ENCODE assay signal across 26 mouse cellular contexts in the genomic region with DNA sequence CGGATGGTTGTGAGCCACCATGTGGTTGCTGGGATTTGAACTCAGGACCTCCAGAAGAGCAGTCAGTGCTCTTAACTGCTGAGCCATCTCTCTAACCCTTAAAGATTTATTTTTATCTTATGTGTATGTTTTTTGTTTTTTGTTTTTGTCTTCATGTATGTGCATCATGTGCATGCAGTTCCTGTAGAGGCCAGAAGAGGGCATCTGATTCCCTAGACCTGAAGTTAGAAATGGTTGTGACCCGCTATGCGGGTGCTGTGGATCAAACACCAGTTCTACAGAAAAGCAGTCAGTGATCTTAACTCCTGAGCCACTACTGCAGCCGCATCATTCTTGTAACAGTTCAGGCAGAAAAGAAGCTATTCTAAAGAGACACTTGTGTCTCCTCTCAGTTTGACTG.
DNase-seq lines count a peak whose midpoint lies in the region; ATAC-seq and TF ChIP-seq lines count a peak whose summit lies in the region.
"Had no signal": no experiment of that assay in that cellular context is flagged by ENCODE, and none has a peak within 500 bp of the region (broad histone marks: within the 10 kb centered on the region; RNA-seq: fewer than 3 reads in every experiment).

No protein-coding gene starts in this region.

- no peak overlapping the region for H3K4me2 ChIP-seq in lung, postnatal 0 days (replicated peaks; ENCODE audit: low read depth, low read length)
- H3K4me2 ChIP-seq in stomach, postnatal 0 days (replicated peaks; ENCODE audit: low read depth): no peak overlapping the region
- no peak overlapping the region for H3K4me2 ChIP-seq in intestine, embryonic 15.5 days (replicated peaks)
- H3K4me2 ChIP-seq: embryonic facial prominence, embryonic 12.5 days; heart, embryonic 15.5 days; hindbrain, embryonic 12.5 days; kidney, embryonic 15.5 days; liver, embryonic 15.5 days; neural tube, embryonic 13.5 days had no signal

- no peak overlapping the region for H3K9ac ChIP-seq in lung, postnatal 0 days (replicated peaks; ENCODE audit: low read depth)
- no peak overlapping the region for H3K9ac ChIP-seq in ES-E14 (ENCODE audit: insufficient read depth, low read depth, low read length, poor library complexity, severe bottlenecking)
- H3K9ac ChIP-seq in stomach, postnatal 0 days (ENCODE audit: low read length): no peak overlapping the region
- no peak overlapping the region for H3K9ac ChIP-seq in intestine, embryonic 15.5 days
- H3K9ac ChIP-seq: embryonic facial prominence, embryonic 12.5 days; heart, embryonic 15.5 days; hindbrain, embryonic 12.5 days; kidney, embryonic 15.5 days; liver, embryonic 15.5 days; neural tube, embryonic 13.5 days had no signal

- TF ChIP-seq CTCF in layer of hippocampus, adult 2 months (conservative IDR thresholded peaks at IDR 0.05): peak; percentile 35
- TF ChIP-seq CTCF in lung, postnatal 0 days (IDR thresholded peaks at IDR 0.05): 0 out of 2 replicates have a peak, but pooled peaks have one; percentile 11
- TF ChIP-seq CTCF in stomach, postnatal 0 days (IDR thresholded peaks at IDR 0.05; ENCODE audit: low read depth): peak; percentile 31

- no peak overlapping the region for H3K4me3 ChIP-seq in layer of hippocampus, adult 2 months
- H3K4me3 ChIP-seq in lung, postnatal 0 days (ENCODE audit: low read depth, low read length): no peak overlapping the region
- no peak overlapping the region for H3K4me3 ChIP-seq in ES-E14 (ENCODE audit: insufficient read depth in 1 of 2, low read depth in 1 of 2, low read length in 2 of 2, poor library complexity in 1 of 2, severe bottlenecking in 1 of 2)
- H3K4me3 ChIP-seq in stomach, postnatal 0 days (ENCODE audit: low read depth, low read length): no peak overlapping the region
- H3K4me3 ChIP-seq in intestine, embryonic 15.5 days (replicated peaks): no peak overlapping the region
- H3K4me3 ChIP-seq: embryonic facial prominence, embryonic 12.5 days; heart, embryonic 10.5 days; heart, embryonic 15.5 days; hindbrain, embryonic 12.5 days; kidney, embryonic 15.5 days; liver, embryonic 15.5 days; neural tube, embryonic 13.5 days had no signal

- no peak for ATAC-seq in lung, postnatal 0 days
- ATAC-seq in stomach, postnatal 0 days (ENCODE audit: low FRiP score, low TSS enrichment): no peak
- no peak for ATAC-seq in intestine, embryonic 15.5 days
- ATAC-seq: CD4-positive, CD25-positive, alpha-beta regulatory T cell, adult 4 months; forebrain, embryonic 14.5 days had no signal

- WGBS in lung, postnatal 0 days: over 99% methylated on average over 4 of the region's 4 CpGs
- 99% methylated on average over 4 of the region's 4 CpGs for WGBS in stomach, postnatal 0 days
- 98% methylated on average over 4 of the region's 4 CpGs for WGBS in intestine, embryonic 15.5 days

- DNase-seq in layer of hippocampus, adult 2 months (ENCODE audit: low spot score in 2 of 2): no peak
- DNase-seq in layer of hippocampus, adult 9-11 months: no peak
- DNase-seq in lung, postnatal 0 days (ENCODE audit: low spot score): no peak
- DNase-seq in lung, postnatal 4 days: no peak
- DNase-seq in ES-E14 (ENCODE audit: low read depth, low spot score): no peak
- DNase-seq in stomach, postnatal 0 days (ENCODE audit: low spot score): no peak
- DNase-seq: adrenal gland, postnatal 14 days; cerebellum, adult 11-12 months; cerebellum, adult 9-11 months; embryo, embryonic 11 days; gastrocnemius, postnatal 14 days; kidney, adult 11 months; kidney, postnatal 4 days; left cerebral cortex, postnatal 4 days; right cerebral cortex, postnatal 4 days had no signal

- H3K27me3 ChIP-seq in lung, postnatal 0 days (replicated peaks; ENCODE audit: insufficient read depth, low read length): no peaks in the 10 kb centered on the region
- no peaks in the 10 kb centered on the region for H3K27me3 ChIP-seq in stomach, postnatal 0 days (ENCODE audit: control insufficient read depth, insufficient read depth, low read length)
- H3K27me3 ChIP-seq in intestine, embryonic 15.5 days (replicated peaks): no peaks in the 10 kb centered on the region
- H3K27me3 ChIP-seq: embryonic facial prominence, embryonic 12.5 days; heart, embryonic 15.5 days; kidney, embryonic 15.5 days; liver, embryonic 15.5 days; neural tube, embryonic 13.5 days had no signal

- H3K9me3 ChIP-seq in lung, postnatal 0 days (ENCODE audit: low read length): no peaks in the 10 kb centered on the region
- no peaks in the 10 kb centered on the region for H3K9me3 ChIP-seq in ES-E14 (ENCODE audit: control insufficient read depth, insufficient read depth, low read depth, low read length)
- no peaks in the 10 kb centered on the region for H3K9me3 ChIP-seq in stomach, postnatal 0 days (ENCODE audit: control insufficient read depth, low read length)
- no peaks in the 10 kb centered on the region for H3K9me3 ChIP-seq in intestine, embryonic 15.5 days
- H3K9me3 ChIP-seq: heart, embryonic 15.5 days; kidney, embryonic 15.5 days; liver, embryonic 15.5 days had no signal

- in situ Hi-C loops in ES-E14 (cut with MboI; ENCODE audit: low sequenced_read_pairs in 2 of 2, unreplicated experiment in 2 of 2): no loop called here

- no peak for TF ChIP-seq EP300 in lung, postnatal 0 days (IDR thresholded peaks at IDR 0.05)
- no peak for TF ChIP-seq EP300 in stomach, postnatal 0 days (optimal IDR thresholded peaks at IDR 0.05)

- no peaks in the 10 kb centered on the region for H3K4me1 ChIP-seq in lung, postnatal 0 days (ENCODE audit: insufficient read depth, low read depth, low read length)
- H3K4me1 ChIP-seq in ES-E14 (ENCODE audit: control insufficient read depth in 2 of 2, insufficient read depth in 2 of 2, low read length in 2 of 2, poor library complexity in 1 of 2): peaks cover 0 to 24% of the 10 kb centered on the region in 2 experiments; a peak in 2 of 4 replicates
- no peaks in the 10 kb centered on the region for H3K4me1 ChIP-seq in stomach, postnatal 0 days (replicated peaks; ENCODE audit: control insufficient read depth, insufficient read depth)
- peaks cover 5% of the 10 kb centered on the region for H3K4me1 ChIP-seq in intestine, embryonic 15.5 days (replicated peaks)

- H3K27ac ChIP-seq in layer of hippocampus, adult 2 months: no peak overlapping the region
- no peak overlapping the region for H3K27ac ChIP-seq in lung, postnatal 0 days (ENCODE audit: low read length)
- H3K27ac ChIP-seq in ES-E14 (ENCODE audit: insufficient read depth, low read depth, low read length, poor library complexity, severe bottlenecking): no peak overlapping the region; the same call in 1 of the 2 replicates
- H3K27ac ChIP-seq in stomach, postnatal 0 days (replicated peaks): no peak overlapping the region
- no peak overlapping the region for H3K27ac ChIP-seq in intestine, embryonic 15.5 days
- H3K27ac ChIP-seq: embryonic facial prominence, embryonic 12.5 days; heart, embryonic 10.5 days; heart, embryonic 15.5 days; hindbrain, embryonic 12.5 days; kidney, embryonic 15.5 days; liver, embryonic 15.5 days; neural tube, embryonic 13.5 days had no signal

- H3K36me3 ChIP-seq in lung, postnatal 0 days (ENCODE audit: insufficient read depth, low read length): no peaks in the 10 kb centered on the region
- no peaks in the 10 kb centered on the region for H3K36me3 ChIP-seq in ES-E14 (ENCODE audit: control insufficient read depth, insufficient read depth, low read length, poor library complexity, severe bottlenecking)
- no peaks in the 10 kb centered on the region for H3K36me3 ChIP-seq in stomach, postnatal 0 days (ENCODE audit: control insufficient read depth, insufficient read depth, low read length)
- no peaks in the 10 kb centered on the region for H3K36me3 ChIP-seq in intestine, embryonic 15.5 days
- H3K36me3 ChIP-seq: embryonic facial prominence, embryonic 12.5 days; G1E; heart, embryonic 10.5 days; heart, embryonic 15.5 days; hindbrain, embryonic 12.5 days; kidney, embryonic 15.5 days; liver, embryonic 15.5 days; neural tube, embryonic 13.5 days had no signal

TF ChIP-seq in ES-E14, 5 proteins besides CTCF, POLR2A, EP300 and RAD21:
- peak; percentile 56; the same call in 1 of the 2 replicates for TF ChIP-seq ZC3H11A (IDR thresholded peaks at IDR 0.05; ENCODE audit: borderline replicate concordance, low read depth, low read length)
- no peak for TF ChIP-seq MAFK (IDR thresholded peaks at IDR 0.05; ENCODE audit: insufficient read depth, low read depth, low read length)
TF ChIP-seq in ES-E14: peak in this region for 1.
